Mouse (Mus musculus): ENCODE measurements around the gene Col28a1. TPM values are rescaled to one million over a fixed set of nuclear protein-coding genes. Genes with fewer than 3 reads are reported as not detected.

The Col28a1 gene
- polyA plus RNA-seq, 1 experiment from 2014 or later = 0.02 TPM

- Histone ChIP-seq H3K36me3 (no peaks in the 10 kb centered on the region), H3K9ac (no peak overlapping the region), H3K4me2 (no peak overlapping the region), H3K27ac (no peak overlapping the region), H3K4me3 (replicated peaks) (no peak overlapping the region), H3K27me3 (no peaks in the 10 kb centered on the region), H3K9me3 (replicated peaks) (no peaks in the 10 kb centered on the region), H3K4me1 (replicated peaks) (no peaks in the 10 kb centered on the region)
- no peak for ATAC-seq (ENCODE audit: low read depth)
- WGBS (ENCODE audit: insufficient replicate concordance) = 71% methylated on average over 5 of the region's 5 CpGs
- DNase-seq = no peak
These were observed 123.4 kb downstream of the Col28a1 start for GRCm38 (mm10) chr6:8068979-8069378.

- Histone ChIP-seq H3K27me3 (no peaks in the 10 kb centered on the region), H3K36me3 (no peaks in the 10 kb centered on the region), H3K9me3 (replicated peaks) (no peaks in the 10 kb centered on the region), H3K9ac (no peak overlapping the region), H3K4me2 (no peak overlapping the region), H3K27ac (no peak overlapping the region), H3K4me3 (replicated peaks) (no peak overlapping the region), H3K4me1 (replicated peaks) (no peaks in the 10 kb centered on the region)
- 8% methylated on average over 2 of the region's 2 CpGs for WGBS (ENCODE audit: insufficient replicate concordance)
- no peak for ATAC-seq (ENCODE audit: low read depth)
- DNase-seq = no peak
These were observed 124.0 kb downstream of the Col28a1 start for GRCm38 (mm10) chr6:8068394-8068793.

GRCm38 (mm10) chr6:8067124-8067523 is 125.3 kb downstream of the Col28a1 start:
- no peaks in the 10 kb centered on the region for H3K4me1 ChIP-seq (replicated peaks)
- WGBS (ENCODE audit: insufficient replicate concordance) = 28% methylated on average over 3 of the region's 3 CpGs
- no peak overlapping the region for H3K4me2 ChIP-seq
- no peaks in the 10 kb centered on the region for H3K9me3 ChIP-seq (replicated peaks)
- DNase-seq = no peak
- ATAC-seq (ENCODE audit: low read depth) = no peak
- no peak overlapping the region for H3K4me3 ChIP-seq (replicated peaks)
- H3K9ac ChIP-seq = no peak overlapping the region
- no peaks in the 10 kb centered on the region for H3K27me3 ChIP-seq
- H3K27ac ChIP-seq = no peak overlapping the region
- no peaks in the 10 kb centered on the region for H3K36me3 ChIP-seq

GRCm38 (mm10) chr6:8066208-8066607 is 126.2 kb downstream of the Col28a1 start:
- Histone ChIP-seq H3K9me3 (replicated peaks) (no peaks in the 10 kb centered on the region), H3K4me2 (no peak overlapping the region), H3K27ac (no peak overlapping the region), H3K27me3 (no peaks in the 10 kb centered on the region), H3K4me3 (replicated peaks) (no peak overlapping the region), H3K4me1 (replicated peaks) (no peaks in the 10 kb centered on the region), H3K36me3 (no peaks in the 10 kb centered on the region), H3K9ac (no peak overlapping the region)
- DNase-seq (no peak), ATAC-seq (ENCODE audit: low read depth) (no peak)
- 35% methylated on average over 3 of the region's 3 CpGs for WGBS (ENCODE audit: insufficient replicate concordance)

GRCm38 (mm10) chr6:8059199-8059598 is 133.2 kb downstream of the Col28a1 start:
- H3K4me1 ChIP-seq (replicated peaks) = no peaks in the 10 kb centered on the region
- WGBS (ENCODE audit: insufficient replicate concordance) = 59% methylated on average over 7 of the region's 7 CpGs
- H3K9me3 ChIP-seq (replicated peaks) = no peaks in the 10 kb centered on the region
- no peak for DNase-seq
- ATAC-seq (ENCODE audit: low read depth) = no peak
- no peak overlapping the region for H3K9ac ChIP-seq
- no peaks in the 10 kb centered on the region for H3K36me3 ChIP-seq
- H3K4me2 ChIP-seq = no peak overlapping the region
- H3K4me3 ChIP-seq (replicated peaks) = no peak overlapping the region
- H3K27me3 ChIP-seq = no peaks in the 10 kb centered on the region
- no peak overlapping the region for H3K27ac ChIP-seq

GRCm38 (mm10) chr6:8048216-8048615 is 144.2 kb downstream of the Col28a1 start:
- Histone ChIP-seq H3K27me3 (no peaks in the 10 kb centered on the region), H3K9me3 (replicated peaks) (no peaks in the 10 kb centered on the region), H3K4me2 (no peak overlapping the region), H3K4me1 (replicated peaks) (0 out of 2 replicates have a peak, but pooled peaks cover 3% of the 10 kb centered on the region), H3K9ac (no peak overlapping the region), H3K27ac (no peak overlapping the region), H3K36me3 (no peaks in the 10 kb centered on the region), H3K4me3 (replicated peaks) (no peak overlapping the region)
- DNase-seq = no peak
- no peak for ATAC-seq (ENCODE audit: low read depth)
- 63% methylated on average over 2 of the region's 2 CpGs for WGBS (ENCODE audit: insufficient replicate concordance)

GRCm38 (mm10) chr6:8046446-8046845 is 146.0 kb downstream of the Col28a1 start:
- Histone ChIP-seq H3K4me3 (replicated peaks) (no peak overlapping the region), H3K27me3 (no peaks in the 10 kb centered on the region), H3K9ac (no peak overlapping the region), H3K4me2 (no peak overlapping the region), H3K27ac (no peak overlapping the region), H3K36me3 (no peaks in the 10 kb centered on the region), H3K4me1 (replicated peaks) (0 out of 2 replicates have a peak, but pooled peaks cover 3% of the 10 kb centered on the region), H3K9me3 (replicated peaks) (no peaks in the 10 kb centered on the region)
- no peak for DNase-seq
- ATAC-seq (ENCODE audit: low read depth) = no peak
- WGBS (ENCODE audit: insufficient replicate concordance) = 48% methylated on average over 4 of the region's 4 CpGs

- Histone ChIP-seq H3K4me1 (replicated peaks) (0 out of 2 replicates have a peak, but pooled peaks cover 3% of the 10 kb centered on the region), H3K27me3 (no peaks in the 10 kb centered on the region), H3K4me3 (replicated peaks) (no peak overlapping the region), H3K9ac (no peak overlapping the region), H3K9me3 (replicated peaks) (no peaks in the 10 kb centered on the region), H3K4me2 (no peak overlapping the region), H3K36me3 (no peaks in the 10 kb centered on the region), H3K27ac (no peak overlapping the region)
- ATAC-seq (ENCODE audit: low read depth) (no peak), DNase-seq (no peak)
- 63% methylated on average over 1 of the region's 1 CpGs for whole genome bisulfite sequencing (ENCODE audit: insufficient replicate concordance)
These were observed 146.6 kb downstream of the Col28a1 start for GRCm38 (mm10) chr6:8045825-8046224.

GRCm38 (mm10) chr6:8028711-8029110 is 163.7 kb downstream of the Col28a1 start:
- WGBS (ENCODE audit: insufficient replicate concordance) = 55% methylated on average over 4 of the region's 4 CpGs
- DNase-seq (no peak), ATAC-seq (ENCODE audit: low read depth) (no peak)
- no peak overlapping the region for H3K4me3 ChIP-seq (replicated peaks)
- H3K4me2 ChIP-seq = no peak overlapping the region
- H3K4me1 ChIP-seq (replicated peaks) = no peaks in the 10 kb centered on the region
- H3K36me3 ChIP-seq = no peaks in the 10 kb centered on the region
- no peaks in the 10 kb centered on the region for H3K27me3 ChIP-seq
- H3K9ac ChIP-seq = no peak overlapping the region
- no peak overlapping the region for H3K27ac ChIP-seq
- no peaks in the 10 kb centered on the region for H3K9me3 ChIP-seq (replicated peaks)

- Histone ChIP-seq H3K27ac (no peak overlapping the region), H3K9me3 (replicated peaks) (no peaks in the 10 kb centered on the region), H3K27me3 (no peaks in the 10 kb centered on the region), H3K36me3 (no peaks in the 10 kb centered on the region), H3K9ac (no peak overlapping the region), H3K4me2 (no peak overlapping the region), H3K4me3 (replicated peaks) (no peak overlapping the region), H3K4me1 (replicated peaks) (no peaks in the 10 kb centered on the region)
- 66% methylated on average over 7 of the region's 7 CpGs for WGBS (ENCODE audit: insufficient replicate concordance)
- ATAC-seq (ENCODE audit: low read depth) = no peak
- DNase-seq = no peak
These were observed 166.9 kb downstream of the Col28a1 start for GRCm38 (mm10) chr6:8025332-8026129.

- Histone ChIP-seq H3K36me3 (no peaks in the 10 kb centered on the region), H3K9me3 (replicated peaks) (no peaks in the 10 kb centered on the region), H3K27me3 (no peaks in the 10 kb centered on the region), H3K27ac (no peak overlapping the region), H3K4me3 (replicated peaks) (no peak overlapping the region), H3K4me1 (replicated peaks) (no peaks in the 10 kb centered on the region), H3K9ac (no peak overlapping the region), H3K4me2 (no peak overlapping the region)
- WGBS (ENCODE audit: insufficient replicate concordance) = 77% methylated on average over 3 of the region's 3 CpGs
- DNase-seq (no peak), ATAC-seq (ENCODE audit: low read depth) (no peak)
These were observed 168.9 kb downstream of the Col28a1 start for GRCm38 (mm10) chr6:8023527-8023926.

- no peaks in the 10 kb centered on the region for H3K27me3 ChIP-seq
- no peak overlapping the region for H3K4me2 ChIP-seq
- no peaks in the 10 kb centered on the region for H3K4me1 ChIP-seq (replicated peaks)
- H3K27ac ChIP-seq = no peak overlapping the region
- ATAC-seq (ENCODE audit: low read depth) (no peak), DNase-seq (no peak)
- H3K4me3 ChIP-seq (replicated peaks) = no peak overlapping the region
- H3K36me3 ChIP-seq = no peaks in the 10 kb centered on the region
- H3K9me3 ChIP-seq (replicated peaks) = no peaks in the 10 kb centered on the region
- 66% methylated on average over 4 of the region's 4 CpGs for WGBS (ENCODE audit: insufficient replicate concordance)
- no peak overlapping the region for H3K9ac ChIP-seq
These were observed 197.7 kb downstream of the Col28a1 start for GRCm38 (mm10) chr6:7994736-7995135.

All from liver, embryonic 13.5 days (tissue).